Mouse (Mus musculus) layer of hippocampus, postnatal 25 days (tissue): Measurements from ENCODE around the gene Ppox. TPM values are rescaled to one million over a fixed set of nuclear protein-coding genes. Genes with fewer than 3 reads are reported as not detected.

Source experiments
- total RNA-seq, 2 experiments: library from RNA; stranded (reverse); gene quantifications; 2 replicates each; pipeline ENCODE4 v1.2.3; 2021

Ppox gene
- total RNA-seq, 2 experiments from 2014 or later: 21.9 to 33.4 TPM

Other genes starting within 250 kb of the Ppox start
- 10 to 100 TPM; 12.1 to 14.0 TPM for gene Fcgr3, start 216.3 kb downstream of the Ppox start, total RNA-seq
- 1 to 10 TPM in 1 of 2 experiments, under 1 TPM in 1; 0.52 to 1.5 TPM for gene Cfap126, start 167.3 kb downstream of the Ppox start, total RNA-seq
- 100 to 1,000 TPM; 204 to 220 TPM for gene Sdhc, start 130.6 kb downstream of the Ppox start, total RNA-seq
- not detected for gene Mpz, start 130.5 kb downstream of the Ppox start, total RNA-seq
- gene Pcp4l1, start 84.9 kb downstream of the Ppox start, total RNA-seq: 10 to 100 TPM; 42.1 to 43.6 TPM
- under 1 TPM; 0.12 to 0.15 TPM for gene Nr1i3, start 67.2 kb downstream of the Ppox start, total RNA-seq
- gene Tomm40l, start 58.7 kb downstream of the Ppox start, total RNA-seq: 10 to 100 TPM; 81.4 to 85.9 TPM
- gene Apoa2, start 56.1 kb downstream of the Ppox start, total RNA-seq: 1 to 10 TPM; 1.9 to 2.3 TPM
- gene Fcer1g, start 46.8 kb downstream of the Ppox start, total RNA-seq: 10 to 100 TPM; 13.1 to 15.8 TPM
- 10 to 100 TPM; 23.5 to 26.1 TPM for gene Adamts4, start 30.8 kb downstream of the Ppox start, total RNA-seq
- gene Ndufs2, start 29.8 kb downstream of the Ppox start, total RNA-seq: 100 to 1,000 TPM; 280 to 296 TPM
- gene B4galt3, start 10.9 kb downstream of the Ppox start, total RNA-seq: 10 to 100 TPM; 63.9 to 66.7 TPM
- gene Usp21, start 6.8 kb upstream of the Ppox start, total RNA-seq: 10 to 100 TPM; 58.1 to 64.8 TPM
- 100 to 1,000 TPM; 105 to 116 TPM for gene Ufc1, start 13.8 kb upstream of the Ppox start, total RNA-seq
- gene Dedd, start 48.0 kb upstream of the Ppox start, total RNA-seq: 10 to 100 TPM; 34.6 to 35.4 TPM
- gene Nit1, start 64.5 kb upstream of the Ppox start, total RNA-seq: 10 to 100 TPM; 45.7 to 47.3 TPM
- gene Pfdn2, start 64.5 kb upstream of the Ppox start, total RNA-seq: 100 to 1,000 TPM; 163 to 173 TPM
- 1 to 10 TPM; 6.4 to 9.2 TPM for gene Klhdc9, start 79.6 kb upstream of the Ppox start, total RNA-seq
- gene Nectin4, start 88.9 kb upstream of the Ppox start, total RNA-seq: 1 to 10 TPM; 3.6 to 3.7 TPM
- 1 to 10 TPM; 1.8 to 2.0 TPM for gene Arhgap30, start 107.8 kb upstream of the Ppox start, total RNA-seq
- 100 to 1,000 TPM; 113 to 139 TPM for gene Usf1, start 130.1 kb upstream of the Ppox start, total RNA-seq
- gene Tstd1, start 137.7 kb upstream of the Ppox start, total RNA-seq: 1 to 10 TPM; 3.1 to 3.3 TPM
- gene F11r, start 156.3 kb upstream of the Ppox start, total RNA-seq: 1 to 10 TPM; 4.7 to 5.1 TPM
- 1 to 10 TPM; 6.1 to 7.5 TPM for gene Alyref2, start 222.3 kb upstream of the Ppox start, total RNA-seq